Mouse (Mus musculus): ENCODE data around the gene Gm17617.
"Not testable (repeated sequence)": the region's sequence is repeated elsewhere in the genome, so short reads cannot be mapped to it uniquely, and the experiment has no call there.

Gene Gm17617

GRCm38 (mm10) chr13:55124903-55125302 lies 8.4 kb downstream of the Gm17617 start:
- no peak for DNase-seq

- DNase-seq = no peak
Observed at GRCm38 (mm10) chr13:55114375-55114774, 19.0 kb downstream of the Gm17617 start.

GRCm38 (mm10) chr13:55107694-55108093 lies 25.7 kb downstream of the Gm17617 start:
- peak in 1 of 2 experiments; percentile 5 for DNase-seq

DNA sequence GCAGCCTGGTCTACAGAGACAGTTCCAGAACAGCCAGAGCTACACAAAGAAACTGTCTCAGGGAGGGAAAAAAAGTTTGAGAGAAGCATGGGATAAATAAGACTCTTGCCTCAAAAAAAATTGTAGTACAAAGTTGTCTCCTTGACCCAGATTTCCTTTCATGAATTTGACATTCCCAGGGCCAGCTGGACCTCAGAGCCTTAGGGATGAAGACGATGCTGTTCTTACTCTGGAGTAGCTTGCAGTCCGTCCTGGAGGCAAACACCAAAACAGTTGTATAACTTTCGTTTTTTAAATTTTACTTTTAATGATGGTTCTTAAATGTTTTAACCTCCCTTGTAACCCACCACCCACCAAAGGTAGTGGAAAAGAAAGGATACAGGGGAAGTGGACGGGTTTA lies 26.2 kb downstream of the Gm17617 start:
- DNase-seq = no peak

- peak; percentile 12 to 17 for DNase-seq
Observed at GRCm38 (mm10) chr13:55105953-55106691, 27.2 kb downstream of the Gm17617 start.

GRCm38 (mm10) chr13:55105045-55105952 lies 28.0 kb downstream of the Gm17617 start, which contains the start of gene Zfp346:
TSS of gene Zfp346 (plus strand) at chr13:55105311.
- peak; percentile 99 to 100 for DNase-seq

- DNase-seq = no peak
Observed at GRCm38 (mm10) chr13:55103351-55103750, 30.0 kb downstream of the Gm17617 start.

DNA sequence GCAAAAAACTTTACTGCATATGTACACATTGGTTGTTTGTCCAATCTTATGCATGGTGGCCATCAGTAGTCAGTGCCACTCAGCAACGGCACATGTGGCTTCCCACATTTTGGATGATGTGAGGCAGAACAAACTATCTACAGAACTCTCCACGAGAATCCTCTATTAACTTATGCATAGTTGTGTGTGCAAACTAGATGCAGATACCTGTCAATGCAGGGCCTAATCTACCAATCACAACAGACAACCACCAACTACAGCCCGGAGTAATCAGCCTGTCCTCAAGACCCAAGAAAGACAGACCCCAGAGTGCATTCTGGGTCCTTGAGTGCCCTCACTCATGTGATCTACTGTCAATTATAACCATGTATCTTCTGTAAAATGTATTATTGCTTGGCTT lies 31.0 kb downstream of the Gm17617 start:
- DNase-seq = no peak

DNA sequence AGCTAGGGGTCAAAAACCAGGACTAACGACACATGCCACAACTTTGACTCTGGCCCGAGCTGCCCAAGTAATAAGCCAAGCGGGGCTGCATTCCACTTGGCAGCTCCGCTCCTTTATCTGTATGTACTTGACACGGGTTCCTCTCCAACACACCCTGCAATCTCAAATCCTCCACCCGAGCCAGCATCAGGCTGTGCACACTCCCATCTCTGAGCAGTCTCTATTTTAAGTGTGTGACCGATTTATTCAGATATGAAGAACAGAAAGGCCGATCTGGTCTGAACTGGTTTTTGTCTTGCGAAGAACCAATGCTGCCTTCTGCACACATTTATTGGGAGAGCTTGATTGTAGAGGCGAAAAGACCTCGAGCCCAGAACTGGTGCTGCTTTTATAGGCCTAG lies 31.7 kb downstream of the Gm17617 start:
- no peak for DNase-seq

DNA sequence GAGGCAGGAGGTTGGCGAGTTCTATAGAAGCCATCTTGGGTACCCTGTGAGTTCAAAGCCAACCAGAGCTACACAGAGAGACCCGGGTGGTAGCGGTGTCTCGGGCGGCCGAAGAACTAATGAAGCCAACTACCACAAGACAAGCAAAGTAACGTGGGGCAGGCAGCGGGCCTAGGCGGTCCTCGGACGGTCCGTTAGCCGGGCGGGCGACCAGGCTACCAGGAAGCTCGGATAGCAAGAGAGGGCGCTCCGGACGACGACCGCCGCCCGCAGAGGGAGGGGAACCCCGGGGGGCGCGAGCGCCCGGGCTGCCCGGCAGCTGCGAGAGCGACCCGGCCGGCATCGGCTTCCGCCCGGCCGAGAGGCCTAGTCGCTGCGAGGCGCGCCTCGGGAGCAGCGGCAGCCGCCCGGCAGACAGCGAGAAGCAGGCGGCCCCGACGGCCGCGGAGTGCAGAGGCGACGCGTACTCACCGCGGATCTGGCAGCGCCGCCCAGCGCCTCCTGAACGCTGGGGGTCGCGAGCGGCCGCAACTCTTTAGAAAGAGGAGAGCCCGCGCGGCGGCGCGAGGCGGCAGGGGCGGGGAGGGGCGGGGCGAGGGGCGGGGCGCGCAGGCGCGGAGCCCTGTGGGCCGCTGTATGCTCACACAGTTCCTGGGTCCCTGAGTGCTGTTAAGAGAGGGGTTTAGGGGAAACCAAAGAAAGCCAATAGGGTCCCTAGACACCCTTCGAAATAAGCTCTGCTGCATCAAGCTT lies 33.4 kb downstream of the Gm17617 start, which contains the start of gene Uimc1:
TSS of gene Uimc1 (minus strand) at position 575 of the 753 bp plus-strand sequence.
- peak; percentile 83 to 89 for DNase-seq

DNA sequence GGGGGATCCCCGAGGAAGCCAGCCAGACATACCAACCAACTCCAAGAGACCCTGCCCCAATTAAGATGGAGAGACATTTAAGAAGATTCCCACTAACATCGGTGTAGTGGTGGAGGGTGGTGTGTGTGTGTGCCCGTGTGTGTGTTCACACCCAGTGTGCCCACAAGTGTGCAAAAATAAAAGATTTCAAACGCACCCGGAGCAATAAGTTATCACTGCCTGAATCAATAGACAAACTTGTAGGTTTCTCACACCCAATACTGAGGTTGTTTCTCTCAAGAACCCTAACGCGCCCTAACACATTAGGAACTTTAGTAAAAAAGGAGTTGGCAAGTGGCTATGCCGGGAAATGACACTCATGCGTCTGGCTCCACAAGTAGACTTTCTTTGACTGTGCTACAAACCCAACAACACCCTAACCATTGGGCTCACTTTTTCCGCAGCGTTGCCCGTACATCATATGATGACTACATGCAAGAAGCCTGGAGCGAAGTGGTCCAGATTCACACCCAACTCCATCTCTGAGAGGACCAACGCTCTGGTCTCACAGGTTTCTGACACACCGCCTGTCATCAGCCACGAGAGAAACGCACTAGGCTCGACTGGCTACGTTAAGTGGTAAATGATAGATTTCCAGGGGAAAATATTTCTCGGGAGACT lies 34.2 kb downstream of the Gm17617 start:
- peak; percentile 13 to 32 for DNase-seq

- not testable (repeated sequence) for DNase-seq
Observed at GRCm38 (mm10) chr13:55097841-55098240, 35.5 kb downstream of the Gm17617 start.

DNA sequence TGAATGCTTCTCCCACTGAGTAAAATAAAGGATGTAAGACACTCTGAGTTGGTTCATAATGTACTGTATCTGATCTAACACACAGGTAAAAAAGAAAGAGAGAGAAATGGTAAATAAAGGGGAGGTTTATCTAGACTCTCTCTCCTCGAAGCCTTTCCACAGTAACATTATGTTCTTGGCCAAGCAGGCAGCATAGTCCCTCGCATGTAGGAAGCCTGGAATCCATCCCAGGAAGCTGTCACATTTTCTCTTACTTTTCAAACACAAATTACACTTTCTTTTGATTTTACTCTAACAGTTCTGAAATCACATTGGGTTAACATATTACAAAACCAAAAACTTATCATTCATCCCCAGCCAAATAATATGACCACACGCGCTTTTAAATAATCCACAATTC lies 40.8 kb downstream of the Gm17617 start:
- no peak for DNase-seq

Measured in kidney, postnatal 36 days (tissue).